Mouse (Mus musculus) adrenal gland, adult 18-20 months (tissue): ENCODE data around the gene Ccdc85b. TPM values are rescaled to one million over a fixed set of nuclear protein-coding genes. Genes with fewer than 3 reads are reported as not detected.
A peak's percentile ranks its signal among the peaks of the same experiment; 100 is the strongest.

Source experiments
- DNase-seq, 2 experiments: peaks; one replicate each; pipeline ENCODE4 v3.0.0; 2021 to 2022; ENCODE audit warnings: low spot score in 2 of 2
- total RNA-seq, 2 experiments: library from RNA; stranded (reverse); gene quantifications; 1 replicate in 1 of 2; 2 replicates in 1 of 2; pipeline ENCODE4 v1.2.3; 2021

Gene Ccdc85b
- total RNA-seq, 2 experiments from 2014 or later, result 6.4 TPM

DNA sequence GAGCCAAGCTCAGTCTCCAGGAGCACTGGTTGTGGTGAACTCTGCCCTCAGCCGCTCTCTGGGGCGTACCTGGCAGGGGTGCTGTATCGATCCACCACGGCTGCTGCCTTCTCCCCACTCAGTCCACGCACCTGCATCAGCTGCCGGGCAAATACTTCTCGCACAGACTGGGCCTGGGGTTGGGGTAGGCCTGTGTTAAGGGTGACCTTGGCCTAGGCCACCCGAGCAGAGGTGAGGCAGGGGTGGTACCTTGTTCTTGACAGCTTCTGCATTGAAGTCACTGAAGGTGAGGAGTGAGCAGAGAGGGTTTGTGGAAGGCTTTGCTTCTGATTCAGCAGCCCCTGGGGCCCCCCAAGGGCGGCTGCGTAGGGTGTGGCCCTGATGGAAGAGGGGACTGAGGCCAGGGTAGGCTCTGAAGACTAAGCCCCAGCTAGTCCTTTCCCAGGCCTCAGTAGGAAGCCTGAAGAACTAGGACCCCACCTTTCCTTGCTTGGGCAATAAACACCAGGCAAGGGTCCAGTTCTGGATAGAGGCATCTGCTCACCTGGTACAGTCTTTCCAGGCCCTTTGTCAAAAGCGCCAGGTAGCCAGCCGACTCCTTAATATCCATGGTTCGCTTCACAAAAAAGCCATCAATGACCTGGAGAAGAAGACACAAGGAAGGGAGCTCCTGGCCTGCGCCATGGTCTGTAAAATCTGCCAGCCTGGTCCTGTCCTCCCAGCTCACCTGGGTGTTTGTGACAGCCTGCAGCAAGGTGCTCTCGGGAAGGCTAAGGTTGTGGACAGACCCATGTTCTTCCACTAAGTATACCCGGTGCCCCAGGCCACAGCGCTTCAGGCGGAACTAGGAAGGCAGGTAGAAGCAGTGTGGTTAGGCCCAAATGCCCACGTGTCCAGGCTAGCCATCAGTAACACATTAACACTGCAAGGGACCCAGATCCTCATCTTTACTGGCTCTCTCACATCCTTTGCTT is 26.0 kb upstream of the Ccdc85b start:
- DNase-seq, result no peak

DNA sequence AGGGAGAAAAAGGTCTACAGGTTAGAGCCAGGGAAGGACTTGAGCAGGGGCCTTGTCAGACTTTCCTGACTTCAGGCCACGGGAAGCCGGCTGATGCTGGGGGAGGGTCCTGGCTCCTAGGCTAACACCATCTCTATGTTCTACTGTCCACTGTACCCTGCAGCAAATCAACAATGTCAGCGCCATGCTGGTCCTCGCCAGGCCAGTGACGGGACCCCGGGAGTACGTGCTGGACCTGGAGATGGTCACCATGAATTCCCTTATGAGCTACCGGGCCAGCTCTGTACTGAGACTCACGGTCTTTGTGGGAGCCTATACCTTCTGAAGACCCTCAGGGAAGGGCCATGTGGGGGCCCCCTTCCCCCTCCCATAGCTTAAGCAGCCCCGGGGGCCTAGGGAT is 23.7 kb upstream of the Ccdc85b start:
- DNase-seq, result no peak

DNA sequence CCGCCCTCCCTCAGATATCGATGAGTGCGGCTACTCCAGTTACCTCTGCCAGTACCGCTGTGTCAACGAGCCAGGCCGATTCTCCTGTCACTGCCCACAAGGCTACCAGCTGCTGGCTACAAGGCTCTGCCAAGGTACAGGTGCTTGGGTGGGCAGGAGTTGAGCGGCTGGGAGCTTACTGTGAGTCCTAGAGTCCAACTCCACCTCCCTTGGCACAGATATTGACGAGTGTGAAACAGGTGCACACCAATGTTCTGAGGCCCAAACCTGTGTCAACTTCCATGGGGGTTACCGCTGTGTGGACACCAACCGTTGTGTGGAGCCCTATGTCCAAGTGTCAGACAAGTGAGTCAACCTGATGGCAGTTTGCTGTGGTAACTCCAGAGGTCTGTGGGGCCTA is 22.3 kb upstream of the Ccdc85b start:
- no peak for DNase-seq

DNA sequence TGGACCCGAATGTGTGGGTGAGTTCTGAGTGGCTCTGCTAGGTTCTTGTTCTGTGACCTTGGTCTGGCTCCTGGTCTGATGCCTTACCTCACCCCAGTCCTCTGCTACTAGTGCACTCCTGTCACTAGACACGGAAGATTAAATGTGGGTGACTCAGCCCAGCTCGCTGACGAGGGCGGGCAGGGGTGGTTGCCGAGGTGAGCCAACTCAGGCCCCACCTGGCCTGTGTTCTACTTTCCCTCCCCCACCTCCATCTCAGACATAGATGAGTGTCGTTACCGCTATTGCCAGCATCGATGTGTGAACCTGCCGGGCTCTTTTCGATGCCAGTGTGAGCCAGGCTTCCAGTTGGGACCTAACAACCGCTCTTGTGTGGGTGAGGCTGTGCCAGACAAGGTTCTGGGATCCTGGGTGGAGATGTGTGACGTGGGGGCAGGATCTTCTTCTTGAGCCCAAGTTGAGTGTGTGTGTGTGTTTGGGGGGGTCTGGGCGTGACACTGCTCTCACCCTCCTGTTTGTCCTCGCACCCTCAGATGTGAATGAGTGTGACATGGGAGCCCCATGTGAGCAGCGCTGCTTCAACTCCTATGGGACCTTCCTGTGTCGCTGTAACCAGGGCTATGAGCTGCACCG is 20.1 kb upstream of the Ccdc85b start:
- no peak for DNase-seq

DNA sequence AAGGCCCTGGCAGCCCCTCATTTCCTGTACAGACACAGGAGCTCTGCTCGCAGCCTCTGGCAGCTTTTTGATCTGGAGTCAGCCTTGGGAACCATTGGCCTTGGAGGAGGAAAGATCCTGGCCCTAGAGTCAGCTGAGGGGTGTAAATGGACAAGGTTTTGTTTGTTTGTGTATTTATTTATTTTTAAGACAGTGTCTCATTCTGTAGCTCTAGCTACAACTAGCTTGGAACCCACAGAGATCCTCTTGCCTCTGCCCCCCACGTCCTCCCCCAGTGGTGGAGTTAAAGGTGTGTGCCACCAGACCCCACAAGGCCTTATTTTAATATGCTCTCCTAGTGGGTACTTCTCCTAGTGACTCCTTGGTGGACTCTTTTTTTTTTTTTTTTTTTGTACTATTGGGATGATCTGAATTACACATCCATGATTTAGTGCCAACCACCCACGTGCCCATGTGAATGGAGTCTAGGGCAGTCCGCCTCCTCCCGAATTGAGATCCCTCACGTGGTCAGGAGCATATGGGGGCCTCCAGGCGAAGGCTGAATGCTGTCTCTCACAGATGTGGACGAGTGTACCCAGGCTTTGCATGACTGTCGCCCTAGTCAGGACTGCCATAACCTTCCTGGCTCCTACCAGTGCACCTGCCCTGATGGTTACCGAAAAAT is 19.4 kb upstream of the Ccdc85b start:
- DNase-seq, result peak in 1 of 2 experiments; percentile 31

DNA sequence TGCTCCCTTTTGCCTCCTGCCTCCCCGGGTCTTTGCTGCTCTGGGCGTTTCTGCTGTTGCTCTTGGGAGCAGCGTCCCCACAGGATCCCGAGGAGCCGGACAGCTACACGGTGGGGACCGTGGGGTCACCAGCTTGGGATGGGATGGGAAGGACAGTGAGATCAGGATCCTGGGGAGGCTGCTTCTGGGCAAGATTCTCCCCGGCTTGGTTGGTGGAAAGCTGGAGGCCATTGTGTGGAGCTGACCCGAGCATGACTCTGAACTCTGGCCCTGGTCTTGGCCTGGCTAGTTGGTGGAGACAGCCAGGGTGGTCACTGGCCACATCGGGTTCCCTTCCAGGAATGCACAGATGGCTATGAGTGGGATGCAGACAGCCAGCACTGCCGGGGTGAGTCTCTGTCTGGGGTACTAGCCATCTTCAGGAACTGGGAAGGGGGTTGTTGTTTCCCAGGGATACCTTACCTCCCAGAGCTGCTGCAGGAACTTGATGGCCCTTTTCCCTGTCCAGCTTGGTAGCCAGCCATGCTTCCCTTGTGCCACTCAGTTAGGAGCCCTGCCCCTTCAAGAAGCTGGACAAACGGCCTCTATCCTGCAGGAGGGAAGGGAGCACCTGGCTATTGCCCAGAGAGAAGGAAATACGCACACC is 17.5 kb upstream of the Ccdc85b start:
- DNase-seq, result no peak

DNA sequence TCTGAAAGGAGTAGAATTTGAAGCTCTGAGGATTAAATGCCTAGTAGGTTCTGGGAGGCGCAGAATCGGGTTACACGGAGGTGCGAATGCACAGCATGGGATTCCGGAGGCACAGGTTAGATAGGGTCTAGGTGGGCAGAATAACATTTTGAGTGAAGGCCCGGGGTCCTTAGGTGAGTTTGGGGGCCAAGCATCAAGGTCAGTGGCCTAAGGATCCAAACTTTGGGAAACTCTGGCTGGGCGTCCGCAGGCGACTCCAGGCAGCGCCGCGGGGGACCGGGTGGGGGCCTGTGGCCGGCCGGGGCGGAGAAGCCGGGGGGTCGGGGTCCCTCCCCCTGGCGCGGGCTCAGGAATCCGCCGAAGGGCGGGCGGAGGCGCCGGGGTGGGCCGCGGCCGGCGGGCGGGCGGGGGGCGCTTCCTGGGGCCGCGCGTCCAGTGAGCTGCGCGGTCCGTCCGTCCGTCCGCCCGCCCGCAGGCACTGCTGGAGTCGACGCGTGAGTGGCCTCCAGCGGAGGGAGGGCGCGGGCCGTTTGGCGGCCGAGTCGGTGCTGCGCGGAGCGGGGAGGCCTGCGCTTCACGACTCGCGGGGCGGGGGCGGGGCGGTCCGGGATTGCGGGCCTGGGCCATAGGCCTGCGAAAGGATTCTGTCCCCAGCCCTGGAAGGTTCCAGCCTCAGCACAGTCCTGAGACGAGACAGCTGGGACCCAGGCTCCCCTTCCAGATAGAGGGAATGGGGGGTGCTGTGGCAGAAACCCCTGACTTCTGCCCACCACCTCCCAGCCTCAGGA is 16.8 kb upstream of the Ccdc85b start:
- DNase-seq, result peak; percentile 52 to 60

DNA sequence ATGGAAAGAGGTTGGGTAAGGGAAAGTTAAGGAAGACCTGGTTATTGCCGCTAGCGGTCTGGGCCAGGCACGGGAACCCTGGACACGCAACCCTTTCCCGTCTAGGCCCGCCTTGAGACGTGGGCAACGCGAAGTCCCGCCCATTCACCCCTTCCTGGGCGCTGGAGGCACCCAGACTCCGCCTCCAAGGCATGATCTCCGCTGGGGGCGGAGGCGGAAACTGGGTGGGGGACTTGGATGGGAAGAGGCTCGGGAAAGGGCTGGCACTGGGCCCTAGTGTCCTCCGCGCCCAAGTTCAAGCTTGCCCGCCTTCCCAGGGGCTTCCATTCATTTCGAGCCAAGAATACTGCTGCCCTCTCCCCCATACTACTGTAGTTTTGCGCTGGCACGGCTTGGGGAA is 16.0 kb upstream of the Ccdc85b start, which contains the start of gene Efemp2:
Efemp2 (plus strand) TSS at position 235 of the 400 bp plus-strand sequence.
- peak; percentile 84 to 85 for DNase-seq

DNA sequence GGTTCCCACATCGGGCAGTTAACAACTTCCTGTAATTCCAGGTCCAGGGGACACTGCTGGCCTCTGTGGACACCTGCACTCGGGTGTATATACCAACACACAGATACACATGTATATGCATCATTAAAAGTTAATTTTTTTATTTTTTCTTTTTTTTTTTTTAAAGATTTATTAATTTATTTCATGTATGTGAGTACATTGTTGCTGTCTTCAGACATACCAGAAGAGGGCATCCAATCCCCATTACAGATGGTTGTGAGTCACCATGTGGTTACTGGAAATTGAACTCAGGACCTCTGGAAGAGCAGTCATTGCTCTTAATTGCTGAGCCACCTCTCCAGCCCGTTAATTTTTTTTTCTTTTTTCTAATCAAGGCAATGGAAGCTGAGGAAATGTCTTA is 15.2 kb upstream of the Ccdc85b start:
- no peak for DNase-seq

DNA sequence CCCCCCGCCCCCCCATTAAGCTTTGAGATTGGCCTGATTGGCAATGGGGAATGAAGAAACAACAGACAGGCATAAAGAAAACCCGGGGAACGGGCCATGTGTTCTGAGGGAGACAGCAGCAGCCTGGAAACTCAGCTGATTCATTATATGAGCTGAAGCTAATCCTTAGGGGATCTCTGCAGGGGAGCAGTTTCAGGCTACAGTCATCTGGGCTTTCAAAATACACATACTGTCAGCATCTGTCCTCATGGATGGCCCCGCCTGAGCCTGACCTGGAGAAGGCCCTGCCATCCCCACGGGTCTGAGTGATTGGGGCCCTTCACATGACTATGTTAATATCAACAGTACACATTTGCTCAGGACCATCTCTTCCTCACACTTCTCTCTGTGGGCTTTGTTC is 14.2 kb upstream of the Ccdc85b start:
- DNase-seq, result no peak

DNA sequence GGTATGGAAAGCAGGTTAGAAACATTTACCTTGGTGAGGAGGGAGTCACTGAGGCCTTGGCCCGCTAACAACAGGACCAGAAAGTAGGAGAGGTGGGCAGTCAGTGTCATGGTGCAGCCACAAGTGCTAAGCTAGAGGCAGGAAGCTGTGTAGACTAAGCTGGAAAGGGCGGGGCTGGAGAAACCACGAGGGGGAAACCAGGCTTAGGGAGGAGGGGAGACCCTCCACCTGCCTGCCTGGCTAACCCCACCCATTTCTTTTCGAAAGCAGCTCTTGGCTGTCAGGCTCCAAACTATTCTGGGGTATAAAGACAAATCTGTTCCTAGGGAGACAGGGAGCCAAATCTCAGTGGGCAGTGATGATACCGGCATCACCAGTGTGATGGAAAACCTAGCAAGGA is 10.7 kb upstream of the Ccdc85b start, which contains the start of gene Ctsw:
Ctsw (minus strand) TSS at position 134 of the 400 bp plus-strand sequence.
- DNase-seq, result no peak

DNA sequence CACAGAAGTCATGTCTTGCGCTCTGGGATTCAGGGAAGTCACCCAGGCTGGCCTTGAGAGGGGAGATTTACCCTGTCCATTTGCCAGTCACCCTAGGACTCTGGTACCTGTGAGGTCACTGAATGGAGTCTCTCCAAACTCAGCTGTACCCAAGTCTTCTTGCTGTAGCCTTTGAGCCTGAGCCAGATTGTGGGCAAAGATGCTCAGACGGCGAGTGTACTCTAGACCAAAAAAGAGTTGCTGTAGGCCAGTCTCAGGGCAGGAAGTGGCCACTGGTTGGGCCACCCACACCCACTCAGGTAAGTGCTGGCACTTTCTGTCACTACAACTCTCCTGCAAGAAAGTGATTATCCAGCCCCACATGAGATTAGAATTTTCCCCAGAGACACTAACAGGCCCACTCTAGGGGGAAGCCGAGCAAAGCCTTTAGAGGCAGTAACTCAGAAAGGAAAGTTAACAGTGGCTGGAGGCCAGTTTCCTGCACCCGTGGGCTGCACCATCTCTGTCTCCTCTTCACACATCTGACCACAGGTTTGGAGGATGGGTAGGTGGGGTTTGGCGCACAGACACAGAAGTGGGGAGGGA is 9.3 kb upstream of the Ccdc85b start:
- no peak for DNase-seq

DNA sequence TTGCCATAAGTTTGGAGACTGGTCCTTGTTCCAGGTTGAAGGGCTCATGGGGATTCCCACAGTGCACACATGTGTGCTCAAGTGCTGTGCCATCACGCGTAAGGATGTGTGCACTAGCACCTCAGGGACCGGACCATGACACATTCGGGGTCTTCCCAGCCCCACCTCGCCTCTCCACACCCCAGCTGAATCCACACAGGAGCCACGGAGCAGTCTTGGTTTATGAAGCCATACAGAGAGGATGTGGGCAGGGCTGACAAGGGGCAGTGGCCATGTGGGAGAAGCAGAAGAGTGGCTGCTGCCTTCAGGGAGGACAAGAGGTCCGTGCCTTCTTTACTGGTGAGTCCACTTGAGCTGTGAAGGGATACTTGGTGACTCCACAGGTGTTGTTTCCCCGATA is 7.3 kb upstream of the Ccdc85b start:
- DNase-seq, result no peak

DNA sequence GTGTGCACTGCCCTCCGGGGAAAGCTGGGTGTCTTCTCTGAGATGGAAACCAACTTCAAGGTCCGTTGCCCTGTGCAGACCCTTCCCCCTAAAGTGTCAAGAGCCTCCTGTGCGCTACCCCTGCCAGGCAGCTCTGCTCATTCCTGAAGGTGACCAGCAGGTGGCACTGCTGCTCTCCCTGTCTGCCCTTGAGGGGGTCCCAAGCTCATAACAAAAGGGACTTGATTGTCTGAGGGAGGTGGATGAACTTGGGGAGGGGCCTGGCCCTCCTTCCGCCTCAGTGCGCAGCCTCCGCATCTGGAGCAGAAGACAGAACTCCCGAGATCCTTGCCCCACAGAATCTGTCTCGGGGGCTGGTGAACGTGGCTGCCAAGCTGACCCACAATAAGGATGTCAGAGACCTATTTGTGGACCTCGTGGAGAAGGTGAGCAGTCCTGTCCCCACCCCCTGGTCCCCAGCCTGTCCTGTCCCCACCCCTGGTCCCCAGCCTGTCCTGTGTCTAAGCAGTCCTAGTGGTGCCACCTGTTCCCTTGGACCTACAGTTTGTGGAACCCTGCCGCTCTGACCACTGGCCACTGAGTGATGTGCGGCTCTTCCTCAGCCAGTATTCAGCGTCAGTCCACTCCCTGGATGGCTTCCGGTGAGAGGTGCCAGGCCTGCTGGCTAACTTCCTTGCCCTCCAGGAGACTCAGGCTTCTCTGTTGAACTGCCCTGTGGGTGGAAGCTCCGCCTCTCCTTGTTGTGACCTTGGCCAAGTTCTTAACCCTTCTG is 6.3 kb upstream of the Ccdc85b start:
- peak; percentile 37 to 60 for DNase-seq

DNA sequence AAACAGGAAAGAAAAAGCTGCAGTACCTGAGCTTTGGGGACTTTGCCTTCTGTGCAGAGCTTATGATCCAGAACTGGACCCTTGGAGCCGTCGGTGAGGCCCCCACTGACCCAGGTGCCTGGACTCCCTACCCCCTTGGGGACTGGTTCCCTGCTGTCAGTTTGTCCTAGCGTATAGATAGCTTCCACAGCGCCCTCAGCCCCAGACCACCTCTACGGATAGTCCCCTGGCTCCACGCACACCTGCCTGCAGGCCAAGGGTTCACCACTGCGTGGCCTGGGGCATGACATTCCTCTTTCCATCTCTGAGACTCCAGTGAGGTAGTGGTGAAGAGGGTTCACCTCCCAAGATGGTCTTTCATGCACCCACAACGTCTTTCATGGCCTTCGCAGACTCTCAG is 5.5 kb upstream of the Ccdc85b start:
- no peak for DNase-seq

DNA sequence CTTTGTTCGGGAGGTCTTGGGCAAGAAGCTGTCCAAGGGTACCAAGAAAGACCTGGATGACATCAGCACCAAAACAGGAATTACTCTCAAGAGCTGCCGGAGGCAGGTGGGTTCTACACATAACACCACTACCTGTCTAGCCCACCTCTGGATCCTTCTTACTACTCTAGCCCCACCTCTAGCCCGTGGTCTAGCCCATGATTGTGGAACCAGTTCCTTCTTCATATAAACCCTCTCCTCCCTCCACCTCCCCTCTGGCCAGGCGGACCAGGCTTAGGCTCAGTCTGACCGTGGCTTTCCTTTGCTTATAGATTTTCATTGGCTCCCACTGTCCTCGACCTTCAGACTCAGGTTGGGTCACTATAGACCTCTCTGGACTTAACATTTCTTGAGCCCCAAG is 3.7 kb upstream of the Ccdc85b start:
- DNase-seq, result no peak

DNA sequence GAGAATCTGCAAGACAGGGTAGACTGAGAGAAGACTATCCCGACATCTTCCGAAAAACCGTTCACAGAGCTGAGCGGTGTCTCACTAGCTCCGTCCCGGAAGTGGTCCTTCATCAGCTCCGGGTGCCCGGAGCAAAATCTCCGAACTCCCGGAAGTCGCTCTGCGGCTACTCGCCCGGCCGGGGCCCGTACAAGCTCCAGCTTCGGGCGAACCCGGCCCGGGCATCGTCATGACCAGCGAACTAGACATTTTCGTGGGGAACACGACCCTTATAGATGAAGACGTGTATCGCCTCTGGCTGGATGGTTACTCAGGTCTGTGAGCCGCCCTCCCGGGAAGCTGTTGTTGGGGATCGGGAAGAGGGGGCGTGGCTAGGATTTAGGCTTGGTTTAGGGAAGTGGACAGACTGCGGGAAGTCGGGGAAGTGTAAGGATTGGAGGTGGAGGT is 2.8 kb upstream of the Ccdc85b start, which contains the start of gene Fibp:
Fibp (plus strand) TSS at position 151 of the 447 bp plus-strand sequence.
- peak; percentile 82 to 84 for DNase-seq

DNA sequence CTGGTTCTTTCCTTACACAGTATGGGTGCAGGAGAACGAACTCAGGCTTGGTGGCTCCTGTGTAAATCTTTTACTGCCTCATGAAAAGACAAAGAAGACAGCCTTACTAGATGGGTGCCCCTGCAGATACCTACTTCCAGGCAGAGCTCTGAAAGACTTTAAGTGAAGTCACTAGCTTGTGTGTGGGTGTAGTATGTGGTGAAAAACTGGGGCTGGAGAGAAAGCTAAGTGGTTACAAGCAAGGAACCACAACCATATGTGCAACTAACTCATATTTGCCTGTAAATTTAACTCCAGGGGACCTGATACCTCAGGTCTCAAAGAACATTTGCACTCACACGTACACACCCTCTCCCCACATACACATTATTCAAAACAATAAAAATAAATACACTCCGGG is 2.2 kb upstream of the Ccdc85b start:
- DNase-seq, result no peak

DNA sequence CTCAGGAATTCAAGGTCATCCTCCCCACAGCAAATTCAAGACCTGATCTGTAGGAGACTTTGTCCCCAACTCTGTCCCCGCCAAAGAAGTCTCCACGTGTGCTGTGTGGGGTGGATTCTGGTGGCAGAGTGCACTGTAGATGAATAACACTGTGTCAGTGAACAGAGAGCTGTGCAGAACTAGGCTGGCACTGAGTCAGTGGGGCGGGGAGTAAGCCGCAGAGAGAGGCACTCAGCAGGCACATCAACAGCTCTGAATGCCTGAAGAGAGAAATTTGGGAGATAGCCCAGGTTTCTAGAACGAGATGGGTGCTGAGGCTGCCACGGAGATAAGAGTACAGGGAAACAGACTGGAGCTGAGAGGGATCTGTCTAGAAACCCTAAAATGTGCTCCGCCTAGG is 1.3 kb upstream of the Ccdc85b start:
- no peak for DNase-seq
